Mouse (Mus musculus) heart, embryonic 11.5 days (tissue): ENCODE results near the gene Tmem239. TPM values are rescaled to one million over a fixed set of nuclear protein-coding genes. Genes with fewer than 3 reads are reported as not detected.

Source experiments
- ATAC-seq: fragments of 200-750 bp; cut with Nextera tagmentation; replicated peaks from 2 replicates; pipeline ENCODE4 v1.8.0; 2017; ENCODE audit warnings: moderate library complexity; ENCODE audit not compliant: insufficient number of reproducible peaks, low FRiP score, low TSS enrichment
- H3K27ac ChIP-seq: fragments of 300-500 bp; sonication (generic); 2 replicates; pipeline ENCODE4 v1.5.1; 2014; ENCODE audit warnings: mild to moderate bottlenecking, low read depth, low read length
- H3K27me3 ChIP-seq: fragments of 300-500 bp; sonication (generic); 2 replicates; pipeline ENCODE4 v1.6.1; 2014; ENCODE audit warnings: mild to moderate bottlenecking, low read length, mixed read lengths; ENCODE audit not compliant: control insufficient read depth, insufficient read depth
- H3K36me3 ChIP-seq: fragments of 300-500 bp; sonication (generic); 2 replicates; pipeline ENCODE4 v1.6.1; 2014; ENCODE audit warnings: mild to moderate bottlenecking, low read length, moderate library complexity, mixed read lengths; ENCODE audit not compliant: control insufficient read depth, insufficient read depth
- H3K4me1 ChIP-seq: fragments of 300-500 bp; sonication (generic); 2 replicates; pipeline ENCODE4 v1.6.1; 2014; ENCODE audit warnings: low read length; ENCODE audit not compliant: control insufficient read depth, insufficient read depth
- H3K4me2 ChIP-seq: fragments of 300-500 bp; sonication (generic); 2 replicates; pipeline ENCODE4 v1.6.1; 2014; ENCODE audit warnings: mild to moderate bottlenecking, moderate library complexity
- H3K4me3 ChIP-seq: fragments of 300-500 bp; sonication (generic); 2 replicates; pipeline ENCODE4 v1.5.1; 2014; ENCODE audit warnings: low read depth, low read length
- H3K9ac ChIP-seq: fragments of 300-500 bp; sonication (generic); 2 replicates; pipeline ENCODE4 v1.6.1; 2014; ENCODE audit warnings: mild to moderate bottlenecking, low read depth, low read length, moderate library complexity
- H3K9me3 ChIP-seq: fragments of 300-500 bp; sonication (generic); replicated peaks from 2 replicates; pipeline ENCODE4 v1.6.1; 2016; ENCODE audit warnings: low read length; ENCODE audit not compliant: control insufficient read depth
- WGBS: fragments of 180-500 bp; shearing (Covaris S2); extraction: QIAGEN DNeasy Blood & Tissue Kit; methylation state at CpG from one replicate; pipeline ENCODE4 v1.1.7; 2014; ENCODE audit not compliant: insufficient replicate concordance; 5-methylcytosine and 5-hydroxymethylcytosine counted together
- polyA plus RNA-seq: library from polyadenylated mRNA; unstranded; fragments of >200 nt; fragmentation: Nextera tagmentation; extraction: Ambion mirVana; gene quantifications from 2 replicates; pipeline ENCODE4 v1.2.1, GENCODE M21; 2014

Tmem239 gene
- polyA plus RNA-seq, 1 experiment from 2014 or later = not detected

- H3K36me3 ChIP-seq = no peaks in the 10 kb centered on the region
- no peak overlapping the region for H3K27ac ChIP-seq
- peak overlapping the region; percentile 89 for H3K4me3 ChIP-seq
- no peaks in the 10 kb centered on the region for H3K27me3 ChIP-seq
- H3K9ac ChIP-seq = peak overlapping the region; percentile 89
- WGBS = 62% methylated on average over 14 of the region's 14 CpGs
- H3K4me1 ChIP-seq = peaks cover 26% of the 10 kb centered on the region
- ATAC-seq = no peak
- H3K9me3 ChIP-seq = no peaks in the 10 kb centered on the region
- peak overlapping the region; percentile 90 for H3K4me2 ChIP-seq
These were observed 44.9 kb downstream of the Tmem239 start for GRCm38 (mm10) chr2:130451086-130451726.

- H3K36me3 ChIP-seq = no peaks in the 10 kb centered on the region
- H3K4me1 ChIP-seq = peaks cover 26% of the 10 kb centered on the region
- no peak overlapping the region for H3K27ac ChIP-seq
- peak overlapping the region; percentile 90 for H3K4me2 ChIP-seq
- ATAC-seq = no peak
- H3K9me3 ChIP-seq = no peaks in the 10 kb centered on the region
- 55% methylated on average over 3 of the region's 3 CpGs for WGBS
- H3K4me3 ChIP-seq = peak overlapping the region; percentile 89; the same call in 1 of the 2 replicates
- no peaks in the 10 kb centered on the region for H3K27me3 ChIP-seq
- no peak overlapping the region for H3K9ac ChIP-seq
These were observed 45.4 kb downstream of the Tmem239 start for GRCm38 (mm10) chr2:130451727-130452090.

GRCm38 (mm10) chr2:130452266-130452665 is 46.0 kb downstream of the Tmem239 start:
- H3K4me1 ChIP-seq = peaks cover 26% of the 10 kb centered on the region
- no peak overlapping the region for H3K4me2 ChIP-seq
- H3K36me3 ChIP-seq = no peaks in the 10 kb centered on the region
- no peak for ATAC-seq
- H3K27ac ChIP-seq = no peak overlapping the region
- H3K27me3 ChIP-seq = no peaks in the 10 kb centered on the region
- H3K4me3 ChIP-seq = no peak overlapping the region
- no peaks in the 10 kb centered on the region for H3K9me3 ChIP-seq
- H3K9ac ChIP-seq = no peak overlapping the region
- WGBS = 31% methylated on average over 2 of the region's 2 CpGs

- Histone ChIP-seq H3K9ac (no peak overlapping the region), H3K4me1 (peaks cover 26% of the 10 kb centered on the region), H3K4me2 (no peak overlapping the region), H3K36me3 (no peaks in the 10 kb centered on the region), H3K27ac (no peak overlapping the region), H3K4me3 (no peak overlapping the region), H3K9me3 (no peaks in the 10 kb centered on the region), H3K27me3 (no peaks in the 10 kb centered on the region)
- ATAC-seq = no peak
- 71% methylated on average over 6 of the region's 6 CpGs for WGBS
These were observed 47.1 kb downstream of the Tmem239 start for GRCm38 (mm10) chr2:130453421-130453820.

DNA sequence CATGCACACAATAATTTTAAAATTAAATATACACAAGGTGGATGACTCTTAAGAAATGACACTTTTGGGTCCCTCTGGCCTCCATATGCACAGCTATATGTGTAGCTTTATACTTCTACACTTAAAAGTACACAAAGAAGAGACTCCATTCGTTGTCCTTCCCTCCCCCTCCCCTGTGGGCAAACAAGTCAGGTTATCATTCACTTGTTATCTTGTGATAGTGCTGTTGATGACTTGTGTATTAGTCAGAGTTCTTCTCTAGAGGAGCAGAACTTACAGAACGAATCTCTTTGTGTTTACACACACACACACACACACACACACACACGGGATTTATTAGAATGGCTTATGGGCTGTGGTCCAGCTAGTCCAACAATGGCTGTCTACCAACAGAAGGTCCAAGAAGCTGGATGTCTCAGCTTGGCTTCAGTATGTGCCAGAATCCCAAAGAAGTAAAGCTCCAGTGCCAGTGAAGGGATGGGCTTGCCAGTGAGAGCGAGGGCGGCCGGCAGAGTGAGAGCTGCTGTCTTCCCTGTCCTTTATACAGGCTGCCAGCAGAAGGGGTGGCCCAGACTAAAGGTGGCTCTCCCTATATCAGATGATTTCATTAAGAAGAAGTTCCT is 48.6 kb downstream of the Tmem239 start:
- Histone ChIP-seq H3K4me2 (no peak overlapping the region), H3K27me3 (no peaks in the 10 kb centered on the region), H3K4me3 (no peak overlapping the region), H3K4me1 (peaks cover 22% of the 10 kb centered on the region), H3K9me3 (no peaks in the 10 kb centered on the region), H3K27ac (no peak overlapping the region), H3K9ac (no peak overlapping the region), H3K36me3 (no peaks in the 10 kb centered on the region)
- ATAC-seq = no peak
- WGBS = 69% methylated on average over 6 of the region's 6 CpGs

Other genes with a start within 250 kb of the Tmem239 start
- gene Snrpb, start 227.1 kb upstream of the Tmem239 start, polyA plus RNA-seq = 455 and 479 TPM in 2 replicates
- not detected in 2 replicates for gene Tmc2, start 211.3 kb upstream of the Tmem239 start, polyA plus RNA-seq
- 181 and 200 TPM in 2 replicates for gene Nop56, start 132.0 kb upstream of the Tmem239 start, polyA plus RNA-seq
- gene Idh3b, start 121.9 kb upstream of the Tmem239 start, polyA plus RNA-seq = 234 and 249 TPM in 2 replicates
- gene Ebf4, start 111.3 kb upstream of the Tmem239 start, polyA plus RNA-seq = 0.58 and 1.1 TPM in 2 replicates
- gene Cpxm1, start 8.9 kb upstream of the Tmem239 start, polyA plus RNA-seq = 27.0 and 31.2 TPM in 2 replicates
- not detected in 2 replicates for gene Gm28372, start 1.2 kb upstream of the Tmem239 start, polyA plus RNA-seq
- not detected in 2 replicates for gene 1700020A23Rik, start 1.2 kb upstream of the Tmem239 start, polyA plus RNA-seq
- 45.1 and 52.0 TPM in 2 replicates for gene Vps16, start 17.9 kb downstream of the Tmem239 start, polyA plus RNA-seq
- 7.4 and 7.9 TPM in 2 replicates for gene Pced1a, start 18.2 kb downstream of the Tmem239 start, polyA plus RNA-seq
- 72.9 and 79.7 TPM in 2 replicates for gene Ptpra, start 43.8 kb downstream of the Tmem239 start, polyA plus RNA-seq
- gene Mrps26, start 157.3 kb downstream of the Tmem239 start, polyA plus RNA-seq = 78.4 and 79.9 TPM in 2 replicates
- not detected in 2 replicates for gene Oxt, start 169.7 kb downstream of the Tmem239 start, polyA plus RNA-seq
- 1.1 and 1.3 TPM in 2 replicates for gene Avp, start 176.1 kb downstream of the Tmem239 start, polyA plus RNA-seq
- gene Fastkd5, start 223.5 kb downstream of the Tmem239 start, polyA plus RNA-seq = 18.8 and 19.7 TPM in 2 replicates
- gene Ubox5, start 223.6 kb downstream of the Tmem239 start, polyA plus RNA-seq = 8.9 and 10.4 TPM in 2 replicates
- gene Lzts3, start 236.3 kb downstream of the Tmem239 start, polyA plus RNA-seq = 0.66 and 0.69 TPM in 2 replicates